8 mouse cellular contexts compared by ENCODE assay signal in genomic region chr4:117831920-117832691, GRCm38 (mm10). TPM values are rescaled to one million over a fixed set of nuclear protein-coding genes. Genes with fewer than 3 reads are reported as not detected.
DNase-seq lines count a peak whose midpoint lies in the region; ATAC-seq and TF ChIP-seq lines count a peak whose summit lies in the region.

No protein-coding gene starts in this region.

- 65% methylated on average over 9 of the region's 9 CpGs for WGBS in lung, postnatal 0 days
- WGBS in forebrain, postnatal 0 days: 81% methylated on average over 9 of the region's 9 CpGs

- no peaks in the 10 kb centered on the region for H3K9me3 ChIP-seq in lung, postnatal 0 days (ENCODE audit: low read length)
- H3K9me3 ChIP-seq in forebrain, postnatal 0 days (ENCODE audit: low read length): no peaks in the 10 kb centered on the region

- no peaks in the 10 kb centered on the region for H3K36me3 ChIP-seq in lung, postnatal 0 days (ENCODE audit: insufficient read depth, low read length)
- no peaks in the 10 kb centered on the region for H3K36me3 ChIP-seq in forebrain, postnatal 0 days (ENCODE audit: insufficient read depth)

- intact Hi-C loops in heart, postnatal 14 days (cut with DNase I): loop anchor here (2.0 kb wide), 2 partner anchors 27 to 35 kb away; no protein-coding TSS in a partner anchor

- H3K4me3 ChIP-seq in lung, postnatal 0 days (ENCODE audit: low read depth, low read length): no peak overlapping the region
- H3K4me3 ChIP-seq in forebrain, postnatal 0 days (ENCODE audit: low read depth, low read length): no peak overlapping the region

- DNase-seq in cerebellum, adult 9-11 months: peak; percentile 7
- no peak for DNase-seq in cerebellum, postnatal 10 days
- DNase-seq in 416B (ENCODE audit: low read depth): peak; percentile 65
- peak; percentile 52 to 54 for DNase-seq in heart, postnatal 14 days
- DNase-seq in lung, postnatal 0 days (ENCODE audit: low spot score): no peak
- no peak for DNase-seq in ovary, postnatal 36 days (ENCODE audit: low spot score)
- no peak for DNase-seq in right cerebral cortex, postnatal 10 days (ENCODE audit: low spot score in 2 of 2)
- no peak for DNase-seq in forebrain, postnatal 0 days

- no peaks in the 10 kb centered on the region for H3K27me3 ChIP-seq in lung, postnatal 0 days (replicated peaks; ENCODE audit: insufficient read depth, low read length)
- no peaks in the 10 kb centered on the region for H3K27me3 ChIP-seq in forebrain, postnatal 0 days (ENCODE audit: insufficient read depth, low read length)

- ATAC-seq in lung, postnatal 0 days: no peak
- no peak for ATAC-seq in forebrain, postnatal 0 days

- no peak for TF ChIP-seq EP300 in lung, postnatal 0 days (IDR thresholded peaks at IDR 0.05)

- no peak overlapping the region for H3K4me2 ChIP-seq in lung, postnatal 0 days (replicated peaks; ENCODE audit: low read depth, low read length)
- H3K4me2 ChIP-seq in forebrain, postnatal 0 days (ENCODE audit: low read depth): no peak overlapping the region

- peaks cover 9% of the 10 kb centered on the region for H3K4me1 ChIP-seq in lung, postnatal 0 days (ENCODE audit: insufficient read depth, low read depth, low read length)
- no peaks in the 10 kb centered on the region for H3K4me1 ChIP-seq in forebrain, postnatal 0 days (ENCODE audit: insufficient read depth)

- no peak overlapping the region for H3K27ac ChIP-seq in lung, postnatal 0 days (ENCODE audit: low read length)
- H3K27ac ChIP-seq in forebrain, postnatal 0 days (ENCODE audit: low read depth, low read length): no peak overlapping the region

- TF ChIP-seq CTCF in lung, postnatal 0 days (IDR thresholded peaks at IDR 0.05): no peak
- no peak for TF ChIP-seq CTCF in forebrain, postnatal 0 days (IDR thresholded peaks at IDR 0.05; ENCODE audit: low read depth)

- H3K9ac ChIP-seq in lung, postnatal 0 days (replicated peaks; ENCODE audit: low read depth): peak overlapping the region; percentile 2; the same call in 1 of the 2 replicates
- H3K9ac ChIP-seq in forebrain, postnatal 0 days: no peak overlapping the region

RNA-seq across cellular contexts. Expression of gene Slc6a9, which starts 2.2 kb away (rescaled TPM):
- 1 to 10 TPM; 2.6 to 4.1 TPM for total RNA-seq in heart, postnatal 14 days (2021)
- polyA plus RNA-seq in lung, postnatal 0 days (2015; fragmentation: Nextera tagmentation; extraction: Ambion mirVana): 17.3 and 19.1 TPM in 2 replicates
- 30.6 and 35.0 TPM in 2 replicates for total RNA-seq in forebrain, postnatal 0 days (2014; rRNA removed)
- polyA plus RNA-seq in forebrain, postnatal 0 days (2015; fragmentation: Nextera tagmentation; extraction: Ambion mirVana): 18.7 and 33.7 TPM in 2 replicates

RNA-seq across cellular contexts. Expression of gene Ccdc24, which starts 40.3 kb away (rescaled TPM):
- total RNA-seq in heart, postnatal 14 days (2021): under 1 TPM; 0.39 to 0.45 TPM
- polyA plus RNA-seq in lung, postnatal 0 days (2015; fragmentation: Nextera tagmentation; extraction: Ambion mirVana): 4.5 TPM in 2 replicates
- 3.4 and 7.7 TPM in 2 replicates for total RNA-seq in forebrain, postnatal 0 days (2014; rRNA removed)
- 0.94 and 1.5 TPM in 2 replicates for polyA plus RNA-seq in forebrain, postnatal 0 days (2015; fragmentation: Nextera tagmentation; extraction: Ambion mirVana)

RNA-seq across cellular contexts. Expression of gene B4galt2, which starts 51.2 kb away (rescaled TPM):
- 1 to 10 TPM; 7.5 to 8.0 TPM for total RNA-seq in heart, postnatal 14 days (2021)
- 7.2 and 7.7 TPM in 2 replicates for polyA plus RNA-seq in lung, postnatal 0 days (2015; fragmentation: Nextera tagmentation; extraction: Ambion mirVana)
- total RNA-seq in forebrain, postnatal 0 days (2014; rRNA removed): 179 and 192 TPM in 2 replicates
- 89.0 and 90.6 TPM in 2 replicates for polyA plus RNA-seq in forebrain, postnatal 0 days (2015; fragmentation: Nextera tagmentation; extraction: Ambion mirVana)

RNA-seq across cellular contexts. Expression of gene Atp6v0b, which starts 55.0 kb away (rescaled TPM):
- total RNA-seq in heart, postnatal 14 days (2021): 100 to 1,000 TPM; 128 to 129 TPM
- 346 TPM in 2 replicates for polyA plus RNA-seq in lung, postnatal 0 days (2015; fragmentation: Nextera tagmentation; extraction: Ambion mirVana)
- 557 and 600 TPM in 2 replicates for total RNA-seq in forebrain, postnatal 0 days (2014; rRNA removed)
- 599 and 626 TPM in 2 replicates for polyA plus RNA-seq in forebrain, postnatal 0 days (2015; fragmentation: Nextera tagmentation; extraction: Ambion mirVana)

RNA-seq across cellular contexts. Expression of gene Dph2, which starts 59.7 kb away (rescaled TPM):
- 1 to 10 TPM; 2.7 to 2.9 TPM for total RNA-seq in heart, postnatal 14 days (2021)
- polyA plus RNA-seq in lung, postnatal 0 days (2015; fragmentation: Nextera tagmentation; extraction: Ambion mirVana): 7.8 and 8.6 TPM in 2 replicates
- 21.6 and 22.3 TPM in 2 replicates for total RNA-seq in forebrain, postnatal 0 days (2014; rRNA removed)
- 16.7 and 17.4 TPM in 2 replicates for polyA plus RNA-seq in forebrain, postnatal 0 days (2015; fragmentation: Nextera tagmentation; extraction: Ambion mirVana)

Comparison
In these comparisons a context has a peak if more than half of its experiments do, and no peak if none do; other contexts are left out.
1. DNase-seq: peak in cerebellum, adult 9-11 months (single experiment), 416B (single experiment) and heart, postnatal 14 days (2 of 2); none in cerebellum, postnatal 10 days (0 of 2), lung, postnatal 0 days (single experiment), ovary, postnatal 36 days (single experiment), right cerebral cortex, postnatal 10 days (0 of 2) and forebrain, postnatal 0 days (single experiment).
2. RNA of gene B4galt2, which starts 51.2 kb away (total RNA-seq): 179 to 192 TPM in forebrain, postnatal 0 days; 7.5 to 8.0 TPM in heart, postnatal 14 days; every median in the first group is over 10 times any median in the second.